11 mouse cellular contexts compared by ENCODE assay signal in the genomic region with DNA sequence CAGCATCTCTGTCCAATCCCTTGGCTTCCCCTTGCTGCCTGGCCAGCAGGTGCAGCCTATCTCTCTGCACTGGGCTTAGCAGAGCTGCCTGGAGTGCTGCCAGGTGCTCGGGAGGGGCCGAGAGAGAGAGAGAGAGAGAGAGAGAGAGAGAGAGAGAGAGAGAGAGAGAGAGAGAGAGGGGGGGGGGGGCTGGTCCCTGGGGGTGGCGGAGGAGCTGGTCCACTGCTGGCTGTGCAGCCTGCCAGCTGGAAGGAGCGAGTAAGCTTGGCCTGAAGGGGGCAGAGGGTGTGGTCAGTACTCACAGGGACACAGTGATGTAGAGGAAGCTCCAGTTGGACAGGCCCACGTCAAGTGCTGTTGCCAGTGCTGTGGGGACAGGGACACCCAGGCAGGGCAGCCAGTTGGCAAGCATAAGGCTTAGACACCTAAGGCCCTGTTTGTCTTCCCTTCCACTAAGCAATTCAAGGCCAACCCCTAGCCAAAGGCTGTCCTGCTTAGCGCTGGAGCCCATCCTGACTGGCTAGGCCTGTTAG. TPM values are rescaled to one million over a fixed set of nuclear protein-coding genes. Genes with fewer than 3 reads are reported as not detected.
DNase-seq lines count a peak whose midpoint lies in the region; ATAC-seq lines count a peak whose summit lies in the region.
"Had no signal": no experiment of that assay in that cellular context is flagged by ENCODE, and none has a peak within 500 bp of the region (broad histone marks: within the 10 kb centered on the region; RNA-seq: fewer than 3 reads in every experiment).

No protein-coding gene starts in this region.

- peak; percentile 55 for DNase-seq in gastrocnemius, adult 18-20 months (ENCODE audit: low spot score)
- no peak for DNase-seq in gastrocnemius, postnatal 10 days
- DNase-seq in 416B (ENCODE audit: low read depth) = peak; percentile 4
- peak; percentile 75 to 81 for DNase-seq in cerebellum, postnatal 10 days
- DNase-seq in urinary bladder, postnatal 4 days (ENCODE audit: low spot score in 2 of 2) = no peak
- no peak for DNase-seq in right cerebral cortex, postnatal 14 days
- DNase-seq: adrenal gland, adult 8-10 months had no signal

- H3K27me3 ChIP-seq in lung, embryonic 16.5 days (ENCODE audit: control insufficient read depth, insufficient read depth, low read depth, low read length) = no peaks in the 10 kb centered on the region
- H3K27me3 ChIP-seq: embryonic facial prominence, embryonic 15.5 days; heart, embryonic 15.5 days had no signal

- no peak overlapping the region for H3K4me3 ChIP-seq in lung, embryonic 16.5 days (ENCODE audit: low read length)
- H3K4me3 ChIP-seq: embryonic facial prominence, embryonic 15.5 days; heart, embryonic 15.5 days had no signal

- peaks cover 7% of the 10 kb centered on the region for H3K36me3 ChIP-seq in lung, embryonic 16.5 days (ENCODE audit: control insufficient read depth, insufficient read depth, low read length)

- WGBS in lung, embryonic 16.5 days = 59% methylated on average over 3 of the region's 6 CpGs

- peaks cover 7% of the 10 kb centered on the region for H3K4me1 ChIP-seq in lung, embryonic 16.5 days (replicated peaks; ENCODE audit: control insufficient read depth, insufficient read depth, low read length)

- no peak overlapping the region for H3K4me2 ChIP-seq in lung, embryonic 16.5 days (ENCODE audit: low read depth, low read length)
- H3K4me2 ChIP-seq: embryonic facial prominence, embryonic 15.5 days; heart, embryonic 15.5 days had no signal

- H3K9me3 ChIP-seq in lung, embryonic 16.5 days (ENCODE audit: control insufficient read depth, low read length) = no peaks in the 10 kb centered on the region
- H3K9me3 ChIP-seq: embryonic facial prominence, embryonic 15.5 days; heart, embryonic 15.5 days had no signal

- H3K9ac ChIP-seq in lung, embryonic 16.5 days (ENCODE audit: low read length) = no peak overlapping the region
- H3K9ac ChIP-seq: embryonic facial prominence, embryonic 15.5 days; heart, embryonic 15.5 days had no signal

- peak; percentile 58; the same call in 1 of the 2 replicates for ATAC-seq in lung, embryonic 16.5 days (ENCODE audit: low read depth)
- ATAC-seq in CD4-positive, CD25-positive, alpha-beta regulatory T cell, adult 4 months = no peak

- no peak overlapping the region for H3K27ac ChIP-seq in lung, embryonic 16.5 days (ENCODE audit: low read length)
- H3K27ac ChIP-seq: heart, embryonic 15.5 days had no signal

RNA-seq across cellular contexts. Expression of a gene that starts 5.8 kb away (rescaled TPM):
- 10 to 100 TPM; 19.4 to 20.0 TPM for total RNA-seq in gastrocnemius, adult 18-20 months (2021)
- total RNA-seq in gastrocnemius, postnatal 10 days (2021) = 10 to 100 TPM; 17.5 to 18.6 TPM
- polyA plus RNA-seq in lung, embryonic 16.5 days (2015; fragmentation: Nextera tagmentation; extraction: Ambion mirVana) = 47.9 and 48.0 TPM in 2 replicates
- polyA plus RNA-seq in CD4-positive, CD25-positive, alpha-beta regulatory T cell, adult 4 months (2017; shearing (Covaris generic)) = 10 to 100 TPM; 39.2 to 59.8 TPM

RNA-seq across cellular contexts. Expression of a gene that starts 44.4 kb away (rescaled TPM):
- total RNA-seq in gastrocnemius, adult 18-20 months (2021) = 10 to 100 TPM; 12.4 TPM
- 10 to 100 TPM; 20.3 to 24.3 TPM for total RNA-seq in gastrocnemius, postnatal 10 days (2021)
- polyA plus RNA-seq in lung, embryonic 16.5 days (2015; fragmentation: Nextera tagmentation; extraction: Ambion mirVana) = 76.6 and 82.8 TPM in 2 replicates
- 10 to 100 TPM; 37.2 to 65.4 TPM for polyA plus RNA-seq in CD4-positive, CD25-positive, alpha-beta regulatory T cell, adult 4 months (2017; shearing (Covaris generic))

RNA-seq across cellular contexts. Expression of a gene that starts 47.2 kb away (rescaled TPM):
- total RNA-seq in gastrocnemius, adult 18-20 months (2021) = 1 to 10 TPM; 1.1 to 1.3 TPM
- total RNA-seq in gastrocnemius, postnatal 10 days (2021) = under 1 TPM; 0.07 to 0.25 TPM
- polyA plus RNA-seq in lung, embryonic 16.5 days (2015; fragmentation: Nextera tagmentation; extraction: Ambion mirVana) = 0.67 and 0.88 TPM in 2 replicates
- polyA plus RNA-seq in CD4-positive, CD25-positive, alpha-beta regulatory T cell, adult 4 months (2017; shearing (Covaris generic)) = not detected

Comparison
In these comparisons a context has a peak if more than half of its experiments do, and no peak if none do; other contexts are left out.
1. DNase-seq: peak in gastrocnemius, adult 18-20 months (single experiment), 416B (single experiment) and cerebellum, postnatal 10 days (2 of 2); none in gastrocnemius, postnatal 10 days (single experiment), urinary bladder, postnatal 4 days (0 of 2) and right cerebral cortex, postnatal 14 days (single experiment).